Mouse (Mus musculus): ENCODE data around the gene Tsga10.

- TF ChIP-seq GATA1 (IDR thresholded peaks at IDR 0.05; ENCODE audit: borderline replicate concordance, low read length) = no peak
- TF ChIP-seq FLI1 (IDR thresholded peaks at IDR 0.05; ENCODE audit: low read length) = no peak
Observed at GRCm38 (mm10) chr1:37883411-37883810, 17.2 kb upstream of the Tsga10 start.

Measured in megakaryocyte, embryonic 14.5 days (primary cell).